Comparison of ENCODE assay signal across 8 mouse cellular contexts in the genomic region with DNA sequence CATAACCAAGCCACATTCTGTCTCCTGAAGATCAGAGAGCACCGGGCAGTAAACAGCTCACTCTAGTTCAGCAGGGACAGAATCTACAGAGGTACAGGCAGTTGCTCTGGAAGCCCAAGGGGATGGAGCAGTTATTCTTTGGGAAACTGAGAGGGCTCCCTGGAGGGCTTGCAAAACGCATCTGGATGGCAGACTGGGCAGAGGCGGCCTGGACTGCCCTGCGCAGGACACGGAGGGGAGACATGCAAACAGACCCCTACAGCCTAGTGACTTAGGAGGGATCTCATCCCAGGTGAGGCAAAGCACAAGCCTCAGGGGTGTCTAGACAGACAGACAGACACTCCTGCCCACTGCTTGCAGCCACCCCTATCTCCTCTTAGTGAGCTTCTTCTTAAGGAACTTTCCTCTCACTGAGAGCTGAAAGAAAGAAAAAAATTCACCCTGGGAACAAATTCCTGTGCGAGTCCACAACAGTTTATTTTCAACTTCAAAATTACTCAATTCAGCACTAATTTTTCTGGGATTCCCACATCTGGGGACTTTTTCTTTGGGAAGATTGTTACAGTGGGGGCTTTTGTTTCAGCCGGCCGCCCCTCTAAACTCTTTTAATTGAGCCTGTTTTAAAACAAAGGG. TPM values are rescaled to one million over a fixed set of nuclear protein-coding genes. Genes with fewer than 3 reads are reported as not detected.
A peak's percentile ranks its signal among the peaks of the same experiment; 100 is the strongest.
DNase-seq lines count a peak whose midpoint lies in the region; ATAC-seq and TF ChIP-seq lines count a peak whose summit lies in the region.

No protein-coding gene starts in this region.

- H3K4me3 ChIP-seq in lung, postnatal 0 days (ENCODE audit: low read depth, low read length) = no peak overlapping the region
- no peak overlapping the region for H3K4me3 ChIP-seq in forebrain, embryonic 12.5 days (replicated peaks)
- H3K4me3 ChIP-seq in liver, embryonic 11.5 days (ENCODE audit: low read depth, low read length) = no peak overlapping the region
- H3K4me3 ChIP-seq in stomach, postnatal 0 days (ENCODE audit: low read depth, low read length) = no peak overlapping the region
- no peak overlapping the region for H3K4me3 ChIP-seq in thymus, adult 2 months (ENCODE audit: control insufficient read depth, insufficient read depth, low read length)

- peak overlapping the region; percentile 29; the same call in 1 of the 2 replicates for H3K9ac ChIP-seq in lung, postnatal 0 days (replicated peaks; ENCODE audit: low read depth)
- peak overlapping the region; percentile 42 for H3K9ac ChIP-seq in forebrain, embryonic 12.5 days
- 0 out of 2 replicates have a peak overlapping the region, but pooled peaks have one; percentile 34 for H3K9ac ChIP-seq in liver, embryonic 11.5 days (ENCODE audit: low read depth, low read length)
- no peak overlapping the region; the same call in 1 of the 2 replicates for H3K9ac ChIP-seq in stomach, postnatal 0 days (ENCODE audit: low read length)

- no peaks in the 10 kb centered on the region for H3K27me3 ChIP-seq in lung, postnatal 0 days (replicated peaks; ENCODE audit: insufficient read depth, low read length)
- no peaks in the 10 kb centered on the region for H3K27me3 ChIP-seq in forebrain, embryonic 12.5 days
- no peaks in the 10 kb centered on the region for H3K27me3 ChIP-seq in liver, embryonic 11.5 days (replicated peaks; ENCODE audit: control insufficient read depth, insufficient read depth, low read length)
- H3K27me3 ChIP-seq in stomach, postnatal 0 days (ENCODE audit: control insufficient read depth, insufficient read depth, low read length) = no peaks in the 10 kb centered on the region
- no peaks in the 10 kb centered on the region for H3K27me3 ChIP-seq in thymus, adult 2 months (ENCODE audit: control insufficient read depth, insufficient read depth, low read length)

- peak; percentile 40 for ATAC-seq in lung, postnatal 0 days
- peak; percentile 30; the same call in 1 of the 2 replicates for ATAC-seq in forebrain, embryonic 12.5 days (ENCODE audit: low FRiP score)
- no peak for ATAC-seq in liver, embryonic 11.5 days (replicated peaks; ENCODE audit: low FRiP score)
- ATAC-seq in stomach, postnatal 0 days (ENCODE audit: low FRiP score, low TSS enrichment) = no peak; the same call in 1 of the 2 replicates

- no peak for TF ChIP-seq EP300 in lung, postnatal 0 days (IDR thresholded peaks at IDR 0.05)
- no peak for TF ChIP-seq EP300 in stomach, postnatal 0 days (optimal IDR thresholded peaks at IDR 0.05)

- H3K36me3 ChIP-seq in lung, postnatal 0 days (ENCODE audit: insufficient read depth, low read length) = no peaks in the 10 kb centered on the region
- H3K36me3 ChIP-seq in forebrain, embryonic 12.5 days (replicated peaks) = peaks cover 9% of the 10 kb centered on the region
- H3K36me3 ChIP-seq in liver, embryonic 11.5 days (ENCODE audit: control insufficient read depth, insufficient read depth, low read length) = no peaks in the 10 kb centered on the region
- no peaks in the 10 kb centered on the region for H3K36me3 ChIP-seq in stomach, postnatal 0 days (ENCODE audit: control insufficient read depth, insufficient read depth, low read length)
- no peaks in the 10 kb centered on the region for H3K36me3 ChIP-seq in thymus, adult 2 months (ENCODE audit: control insufficient read depth, insufficient read depth, low read length)

- DNase-seq in lung, postnatal 0 days (ENCODE audit: low spot score) = peak; percentile 66
- no peak for DNase-seq in lung, postnatal 4 days
- DNase-seq in liver, embryonic 11.5 days (ENCODE audit: low spot score) = no peak
- no peak for DNase-seq in stomach, postnatal 0 days (ENCODE audit: low spot score)
- no peak for DNase-seq in thymus, adult 2 months
- no peak for DNase-seq in c-Kit-positive CD71-positive TER-119-positive erythroid progenitor cells, embryonic 14.5 days (ENCODE audit: low spot score)
- no peak for DNase-seq in cerebellum, postnatal 25 days

- H3K4me2 ChIP-seq in lung, postnatal 0 days (replicated peaks; ENCODE audit: low read depth, low read length) = peak overlapping the region; percentile 34
- H3K4me2 ChIP-seq in forebrain, embryonic 12.5 days = peak overlapping the region; percentile 36; the same call in 1 of the 2 replicates
- no peak overlapping the region for H3K4me2 ChIP-seq in liver, embryonic 11.5 days
- H3K4me2 ChIP-seq in stomach, postnatal 0 days (replicated peaks; ENCODE audit: low read depth) = peak overlapping the region; percentile 15; the same call in 1 of the 2 replicates

- H3K4me1 ChIP-seq in lung, postnatal 0 days (ENCODE audit: insufficient read depth, low read depth, low read length) = peaks cover 33% of the 10 kb centered on the region
- H3K4me1 ChIP-seq in forebrain, embryonic 12.5 days = peaks cover 65% of the 10 kb centered on the region
- peaks cover 9% of the 10 kb centered on the region for H3K4me1 ChIP-seq in liver, embryonic 11.5 days (replicated peaks; ENCODE audit: control insufficient read depth, insufficient read depth, low read length)
- H3K4me1 ChIP-seq in stomach, postnatal 0 days (replicated peaks; ENCODE audit: control insufficient read depth, insufficient read depth) = peaks cover 10% of the 10 kb centered on the region
- 0 out of 2 replicates have a peak, but pooled peaks cover 2% of the 10 kb centered on the region for H3K4me1 ChIP-seq in thymus, adult 2 months (replicated peaks; ENCODE audit: control insufficient read depth, insufficient read depth, low read length)

- TF ChIP-seq POLR2A in thymus, adult 2 months (IDR thresholded peaks at IDR 0.05; ENCODE audit: control insufficient read depth, extremely low read depth, insufficient read depth, low read length, poor library complexity) = no peak

- H3K9me3 ChIP-seq in lung, postnatal 0 days (ENCODE audit: low read length) = no peaks in the 10 kb centered on the region
- 0 out of 2 replicates have a peak, but pooled peaks cover 3% of the 10 kb centered on the region for H3K9me3 ChIP-seq in forebrain, embryonic 12.5 days
- no peaks in the 10 kb centered on the region for H3K9me3 ChIP-seq in liver, embryonic 11.5 days (ENCODE audit: control insufficient read depth, low read length)
- H3K9me3 ChIP-seq in stomach, postnatal 0 days (ENCODE audit: control insufficient read depth, low read length) = no peaks in the 10 kb centered on the region

- WGBS in lung, postnatal 0 days = 12% methylated on average over 8 of the region's 8 CpGs
- WGBS in forebrain, embryonic 12.5 days = 4% methylated on average over 8 of the region's 8 CpGs
- 54% methylated on average over 8 of the region's 8 CpGs for WGBS in liver, embryonic 11.5 days
- WGBS in stomach, postnatal 0 days = 32% methylated on average over 8 of the region's 8 CpGs
- 92% methylated on average over 8 of the region's 8 CpGs for WGBS in thymus, adult 2 months

- no peak for TF ChIP-seq CTCF in lung, postnatal 0 days (IDR thresholded peaks at IDR 0.05)
- TF ChIP-seq CTCF in stomach, postnatal 0 days (IDR thresholded peaks at IDR 0.05; ENCODE audit: low read depth) = no peak
- no peak for TF ChIP-seq CTCF in thymus, adult 2 months (IDR thresholded peaks at IDR 0.05; ENCODE audit: borderline replicate concordance, control insufficient read depth, extremely low read depth, insufficient read depth, low read length, poor library complexity)

- peak overlapping the region; percentile 93 for H3K27ac ChIP-seq in lung, postnatal 0 days (ENCODE audit: low read length)
- H3K27ac ChIP-seq in forebrain, embryonic 12.5 days = peak overlapping the region; percentile 93
- H3K27ac ChIP-seq in liver, embryonic 11.5 days (ENCODE audit: low read depth, low read length) = peak overlapping the region; percentile 90
- peak overlapping the region; percentile 94 for H3K27ac ChIP-seq in stomach, postnatal 0 days (replicated peaks)
- H3K27ac ChIP-seq in thymus, adult 2 months (ENCODE audit: control insufficient read depth, insufficient read depth, low read length) = no peak overlapping the region

RNA-seq across cellular contexts. Expression of gene Kirrel, which starts 24.4 kb away (rescaled TPM):
- 3.5 TPM in 2 replicates for polyA plus RNA-seq in lung, postnatal 0 days (2015; fragmentation: Nextera tagmentation; extraction: Ambion mirVana)
- 11.5 and 12.9 TPM in 2 replicates for polyA plus RNA-seq in forebrain, embryonic 12.5 days (2016; fragmentation: Nextera tagmentation; extraction: Ambion mirVana)
- polyA plus RNA-seq in liver, embryonic 11.5 days (2014; fragmentation: Nextera tagmentation; extraction: Ambion mirVana) = 3.6 and 4.1 TPM in 2 replicates
- 4.1 and 4.5 TPM in 2 replicates for polyA plus RNA-seq in stomach, postnatal 0 days (2015; fragmentation: Nextera tagmentation; extraction: Ambion mirVana)
- polyA plus RNA-seq in thymus, adult 2 months (2012; rRNA removed) = 2.6 and 2.9 TPM in 2 replicates

Comparison
In these comparisons a context has a peak if more than half of its experiments do, and no peak if none do; other contexts are left out.
1. ATAC-seq: peak in lung, postnatal 0 days (single experiment) and forebrain, embryonic 12.5 days (single experiment); none in liver, embryonic 11.5 days (single experiment) and stomach, postnatal 0 days (single experiment).